Mouse (Mus musculus) ES-CJ7 (cell line): ENCODE results near the gene Kcne3.

Experiments
- DNase-seq: peaks from one replicate; pipeline ENCODE4 v3.0.0; 2011; ENCODE audit warnings: low read depth, low spot score

The Kcne3 gene

GRCm38 (mm10) chr7:100181614-100182013 lies 5.3 kb downstream of the Kcne3 start:
- DNase-seq = no peak

- no peak for DNase-seq
These were observed 6.1 kb downstream of the Kcne3 start for GRCm38 (mm10) chr7:100182388-100182787.

GRCm38 (mm10) chr7:100187601-100188000 lies 11.3 kb downstream of the Kcne3 start:
- DNase-seq = peak; percentile 44

DNA sequence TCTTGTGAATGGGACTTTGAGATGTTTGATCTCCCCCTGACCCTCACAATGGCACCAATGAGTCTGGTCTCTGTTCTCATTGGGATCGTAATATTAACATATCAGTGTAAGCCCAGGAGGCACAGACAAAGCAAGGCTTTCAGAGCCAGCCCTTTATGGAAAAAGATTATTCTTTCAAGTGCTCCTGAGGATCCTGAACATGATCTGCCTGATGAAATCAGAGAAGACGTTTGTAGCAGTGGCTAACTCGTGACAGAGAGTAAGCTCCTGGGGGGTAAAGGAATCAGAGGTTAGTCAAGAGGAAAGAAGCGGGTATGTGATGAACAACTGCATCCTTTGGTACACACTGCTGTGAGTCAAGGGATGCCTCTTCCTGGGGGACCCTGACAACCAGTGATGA lies 13.9 kb downstream of the Kcne3 start:
- DNase-seq = no peak

GRCm38 (mm10) chr7:100190778-100191177 lies 14.5 kb downstream of the Kcne3 start:
- peak; percentile 22 for DNase-seq

DNA sequence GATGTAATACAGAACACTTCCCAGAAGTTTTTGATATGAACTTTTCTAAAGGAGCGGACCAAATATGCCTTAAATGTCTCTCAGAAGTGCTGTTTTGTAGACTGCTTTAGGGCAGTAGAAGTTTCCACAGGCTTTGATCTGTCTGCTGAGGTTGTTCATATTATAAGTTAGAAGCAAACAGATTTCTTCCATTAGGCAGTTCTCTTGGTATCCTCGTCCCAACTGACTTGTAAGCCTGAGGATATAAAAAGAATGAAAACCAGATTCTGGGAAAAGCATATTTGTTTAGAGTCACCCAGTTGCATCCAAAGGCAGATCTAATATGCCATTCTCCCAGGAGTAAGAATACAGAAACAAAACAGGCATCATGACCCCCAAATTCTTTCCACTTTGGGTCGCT lies 24.9 kb downstream of the Kcne3 start:
- DNase-seq = no peak

GRCm38 (mm10) chr7:100203616-100204015 lies 27.3 kb downstream of the Kcne3 start:
- no peak for DNase-seq

GRCm38 (mm10) chr7:100204871-100205270 lies 28.6 kb downstream of the Kcne3 start:
- no peak for DNase-seq

- DNase-seq = no peak
These were observed 29.8 kb downstream of the Kcne3 start for GRCm38 (mm10) chr7:100206144-100206543.

DNA sequence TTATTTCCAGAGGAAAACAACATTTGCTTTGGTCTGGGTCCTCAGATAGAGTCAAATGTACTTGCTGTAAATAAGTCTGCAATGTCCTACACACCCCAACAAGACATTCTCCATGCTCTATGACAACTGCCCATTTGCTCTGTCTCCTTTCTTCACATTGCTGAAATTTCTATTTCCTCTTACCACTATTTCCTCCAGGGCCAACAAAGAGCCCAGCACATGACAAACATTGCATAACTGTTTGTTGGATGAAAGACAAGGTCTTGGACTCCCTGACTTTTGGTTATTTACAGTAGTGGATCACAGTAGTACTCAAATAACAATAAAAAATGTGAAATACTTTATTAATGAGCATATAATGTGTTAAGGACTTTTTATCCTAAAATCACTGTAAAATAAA lies 31.6 kb downstream of the Kcne3 start:
- DNase-seq = no peak

GRCm38 (mm10) chr7:100214310-100214709 lies 38.0 kb downstream of the Kcne3 start:
- no peak for DNase-seq

GRCm38 (mm10) chr7:100215116-100215732 lies 38.9 kb downstream of the Kcne3 start:
- DNase-seq = no peak

DNA sequence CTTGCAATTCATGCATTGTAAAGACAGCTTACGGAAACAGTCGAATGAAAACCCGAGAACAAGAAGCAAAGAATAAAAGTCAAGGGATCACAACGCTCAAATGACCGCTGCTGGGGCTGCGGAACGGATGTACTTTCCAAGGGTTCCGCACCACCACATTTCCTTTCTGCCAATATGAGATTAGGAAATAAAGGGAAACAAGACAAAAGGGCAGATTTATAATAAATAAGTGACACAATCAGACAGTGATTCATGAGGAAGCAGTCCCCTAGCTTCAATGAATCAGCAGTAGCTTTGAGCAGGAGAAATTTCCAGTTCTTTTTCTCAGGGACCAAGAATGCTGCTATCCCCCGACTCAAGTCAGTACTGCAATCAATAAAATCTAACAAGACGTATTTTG lies 39.7 kb downstream of the Kcne3 start:
- DNase-seq = no peak

DNA sequence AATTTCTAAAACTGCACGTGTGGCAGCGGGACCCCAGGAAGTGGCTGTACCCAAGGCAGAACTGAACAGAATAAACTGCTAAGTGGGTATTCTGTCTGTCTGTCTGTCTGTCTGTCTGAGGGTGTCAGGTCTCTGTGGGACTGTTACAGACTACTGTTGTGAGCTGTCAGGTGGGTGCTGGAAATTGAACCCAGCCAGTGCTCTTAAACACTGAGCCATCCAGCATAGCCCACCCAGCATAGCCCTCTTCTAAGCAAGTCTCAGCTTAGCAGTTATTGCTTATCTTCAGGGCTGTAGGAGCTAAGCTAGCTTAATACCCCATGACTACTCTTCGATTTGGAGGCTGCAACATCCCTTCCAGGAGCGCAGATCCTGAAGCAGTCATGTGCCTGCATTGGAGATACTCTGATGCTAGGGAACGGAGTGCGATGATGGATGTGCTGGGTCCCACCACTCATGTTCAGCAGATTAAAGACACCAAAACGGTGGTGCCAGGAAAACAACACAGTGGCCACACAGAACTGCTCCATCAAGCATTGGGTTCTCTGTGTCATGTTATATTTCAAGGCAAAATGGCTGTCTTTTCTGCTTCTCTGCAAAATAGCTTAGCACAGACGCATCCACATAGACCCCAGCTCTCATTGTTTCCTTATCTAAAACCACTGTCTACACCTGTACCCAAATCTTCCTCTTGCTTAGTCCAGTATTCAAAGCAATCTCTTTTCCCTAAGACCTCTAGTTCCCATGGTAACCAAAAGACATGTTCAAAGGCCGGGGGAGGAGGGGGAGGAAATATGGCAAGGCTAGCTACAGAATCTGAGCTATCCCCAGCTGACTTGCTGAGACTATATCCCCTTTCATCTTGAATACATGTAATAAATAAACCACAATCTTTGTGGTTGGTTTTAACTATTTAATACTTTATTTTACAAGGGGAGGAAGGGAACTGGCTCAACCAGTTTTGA lies 40.6 kb downstream of the Kcne3 start:
- no peak for DNase-seq

DNA sequence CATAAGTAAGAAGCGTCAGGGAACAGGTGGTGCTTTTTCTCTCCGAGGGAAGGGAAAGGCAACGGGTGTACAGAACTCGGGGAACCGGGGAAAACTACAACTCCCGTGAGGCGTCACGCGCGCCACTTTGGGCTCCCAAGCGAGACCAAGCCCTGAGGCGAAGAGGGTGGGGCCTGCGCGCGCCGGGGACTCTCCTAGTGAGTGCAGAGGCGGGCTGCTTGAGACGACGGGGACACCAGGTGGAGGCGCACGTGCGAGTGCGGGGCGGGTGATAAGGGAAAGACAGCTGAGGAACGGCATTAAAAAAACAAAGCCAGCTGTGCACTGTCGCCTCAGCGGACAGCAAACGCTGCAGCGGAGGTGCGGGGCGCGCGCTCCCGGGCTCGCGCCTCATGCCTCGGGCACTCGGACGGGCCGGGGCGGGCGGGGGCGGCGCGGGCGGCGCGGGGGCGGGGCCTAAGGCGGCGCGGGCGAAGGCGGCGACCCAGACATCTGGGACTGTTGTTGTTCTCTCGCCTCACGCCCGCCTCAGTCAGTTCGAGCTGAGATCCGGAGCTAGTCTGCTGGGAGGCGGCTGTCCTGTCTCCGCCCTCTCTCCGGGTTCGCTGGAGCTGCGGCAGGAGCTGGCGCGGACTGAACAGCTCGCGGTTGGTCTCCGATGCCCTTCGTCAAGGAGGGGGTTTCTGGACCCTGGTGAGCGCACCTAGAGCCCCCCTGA lies 51.0 kb downstream of the Kcne3 start, which contains the start of gene Pgm2l1:
Pgm2l1 (plus strand) TSS at position 237 of the 718 bp plus-strand sequence.
- peak; percentile 96 for DNase-seq

DNA sequence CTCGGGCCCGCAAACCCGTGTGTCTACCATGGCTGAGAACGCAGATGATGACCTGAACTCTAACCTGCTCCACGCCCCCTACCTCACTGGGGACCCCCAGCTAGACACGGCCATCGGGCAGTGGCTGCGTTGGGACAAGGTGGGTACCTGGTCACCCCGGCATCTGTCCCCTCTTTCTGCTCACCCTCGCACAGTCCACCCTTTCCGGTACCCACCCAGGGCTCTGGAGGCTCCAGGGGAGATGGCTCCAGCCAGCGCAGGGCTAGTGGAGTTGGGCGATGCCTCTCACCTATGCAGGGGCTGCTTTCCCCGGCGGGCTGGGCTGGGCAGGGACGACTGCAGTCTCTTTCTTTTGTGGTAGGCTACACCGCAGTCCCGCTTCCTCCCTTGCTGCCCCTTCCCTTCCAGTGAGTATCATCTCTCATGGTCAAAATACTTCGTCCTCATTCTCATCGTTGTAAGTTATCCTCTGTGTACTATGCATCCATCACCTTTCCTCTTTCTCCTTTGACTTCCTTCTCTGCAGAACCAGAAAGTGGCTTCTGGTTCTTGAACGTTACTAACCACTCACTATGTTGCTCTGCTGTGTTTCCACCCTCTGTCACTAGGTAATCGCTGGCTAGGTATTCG lies 51.7 kb downstream of the Kcne3 start:
- peak; percentile 6 for DNase-seq

DNA sequence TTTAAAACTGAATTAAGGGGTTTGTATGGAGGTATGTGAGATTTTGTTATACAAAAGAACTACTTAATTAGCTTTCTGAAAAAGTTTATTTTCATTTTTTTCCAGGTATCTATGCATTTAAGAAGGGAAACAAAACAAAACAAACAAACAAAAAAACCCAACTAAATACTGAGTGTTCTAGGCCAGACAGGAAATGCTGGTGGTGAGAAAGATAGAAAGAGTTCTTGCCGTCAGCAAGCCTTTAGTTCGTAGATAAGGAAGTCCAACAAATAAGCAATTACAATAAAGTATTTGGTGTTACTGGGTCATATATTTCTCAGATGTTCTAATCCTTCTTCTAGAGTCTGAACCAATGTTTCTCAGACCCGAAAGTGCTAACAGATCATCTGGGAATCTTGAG lies 52.7 kb downstream of the Kcne3 start:
- no peak for DNase-seq

DNA sequence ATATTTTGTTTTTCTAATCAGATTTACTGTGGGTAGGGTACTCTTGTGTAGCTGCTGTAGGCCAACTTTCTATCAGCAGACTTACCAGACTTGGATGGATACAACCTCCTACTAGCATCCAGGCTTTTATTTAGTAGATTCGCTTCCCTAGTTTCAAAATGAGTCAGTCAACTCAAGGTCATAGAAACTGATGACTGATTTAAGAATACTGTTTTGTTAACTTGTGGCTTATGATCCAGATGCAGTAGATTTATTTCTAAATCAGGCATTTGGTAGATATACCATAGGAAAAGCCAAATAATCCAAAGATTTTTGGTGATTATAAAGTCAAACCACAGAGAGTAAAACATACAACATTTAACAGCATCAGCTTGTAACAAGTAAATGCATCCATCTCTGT lies 54.3 kb downstream of the Kcne3 start:
- DNase-seq = no peak

DNA sequence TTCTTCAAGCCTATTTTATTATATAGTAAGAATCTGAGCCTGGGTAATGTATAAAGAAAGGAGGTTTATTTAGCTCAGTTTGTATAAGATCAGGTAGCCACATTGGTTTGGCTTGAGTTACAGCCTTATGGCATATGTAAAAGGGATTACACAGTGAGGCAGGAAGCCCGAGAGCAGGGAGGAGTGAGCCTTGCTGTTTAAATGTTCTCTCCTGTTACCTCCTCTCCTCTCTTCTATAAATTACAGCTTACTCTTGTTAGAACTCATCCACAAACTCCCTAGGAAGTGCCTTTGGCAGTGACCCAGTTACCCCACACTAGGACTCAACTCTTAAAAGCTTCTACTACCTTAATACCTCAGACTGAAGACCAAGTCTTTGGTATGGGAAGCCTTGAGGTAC lies 55.4 kb downstream of the Kcne3 start:
- DNase-seq = no peak

DNA sequence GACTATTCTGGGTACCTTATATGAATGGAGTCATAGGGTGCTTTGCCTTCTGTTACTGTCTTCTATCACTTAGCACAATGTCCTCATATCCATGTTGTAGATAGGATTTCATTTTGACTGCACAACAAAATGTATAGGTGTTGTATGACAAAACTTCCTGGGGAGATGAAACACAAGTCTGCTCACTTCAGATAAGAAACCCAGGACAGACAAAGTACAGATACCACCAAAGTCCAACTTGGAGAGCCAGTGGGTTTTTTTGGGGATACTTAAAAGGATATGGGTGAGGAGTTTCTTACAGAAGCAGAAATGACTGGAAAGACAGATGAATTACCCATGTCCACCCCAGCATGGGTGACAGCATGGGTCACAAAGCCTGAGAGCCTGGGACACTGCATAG lies 57.4 kb downstream of the Kcne3 start:
- DNase-seq = no peak
